Mouse (Mus musculus) fat pad, adult 2 months (tissue): ENCODE results near the gene 4930503B20Rik.

Experiments used
- DNase-seq: peaks from one replicate; pipeline ENCODE4 v3.0.0-alpha.2; 2011; ENCODE audit warnings: low read depth, low spot score; ENCODE audit errors: extremely low read depth

The 4930503B20Rik gene

GRCm38 (mm10) chr3:146652431-146652830 is 1.3 kb upstream of the 4930503B20Rik start:
- DNase-seq = no peak

- no peak for DNase-seq
These were observed 401 bp downstream of the 4930503B20Rik start for GRCm38 (mm10) chr3:146650716-146651115.

DNA sequence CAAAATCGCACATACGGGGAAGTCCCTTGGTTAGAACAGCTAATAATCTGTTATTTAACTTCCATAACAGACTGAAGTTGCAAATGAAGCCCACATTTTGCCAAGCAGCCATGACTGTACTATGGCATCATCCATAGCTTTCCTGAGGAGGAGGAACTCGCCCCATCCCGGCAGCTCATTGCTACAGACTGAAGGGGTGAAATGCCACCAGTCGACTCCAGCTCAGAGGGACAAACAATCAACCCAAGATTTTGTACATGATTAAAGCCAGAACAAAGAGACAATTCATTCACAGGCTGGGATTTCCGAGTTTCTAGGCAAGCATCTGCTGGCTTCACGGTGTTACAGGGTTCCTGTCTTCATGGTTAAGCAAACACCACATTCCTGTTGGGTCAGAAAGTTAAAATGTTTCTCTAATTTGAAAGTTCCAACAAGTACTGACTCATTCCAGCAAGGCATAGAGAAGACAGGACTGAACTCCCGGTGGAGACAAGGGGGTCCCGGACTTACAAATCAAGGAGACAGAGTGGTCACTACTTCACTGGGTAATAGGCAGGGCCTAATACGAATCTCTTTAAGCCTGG is 1.7 kb downstream of the 4930503B20Rik start:
- no peak for DNase-seq

GRCm38 (mm10) chr3:146641818-146642427 is 9.2 kb downstream of the 4930503B20Rik start:
- DNase-seq = no peak

DNA sequence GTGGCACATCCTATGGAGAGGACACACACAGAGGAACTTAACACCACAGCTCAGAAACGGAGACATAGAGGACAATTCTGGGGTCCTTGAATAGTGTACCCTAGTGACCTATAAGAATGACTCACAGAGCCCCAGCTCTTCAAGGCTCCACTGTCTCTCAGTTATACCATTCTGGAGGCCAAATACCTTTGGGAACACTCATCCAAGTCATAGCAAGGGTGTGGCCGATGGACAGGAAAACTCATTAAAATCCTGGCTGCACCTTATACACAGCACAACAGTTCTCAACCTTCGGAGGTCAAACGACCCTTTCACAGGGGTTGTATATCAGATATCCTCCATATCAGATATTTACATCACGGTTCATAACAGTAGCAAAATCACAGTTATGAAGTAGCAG is 18.6 kb downstream of the 4930503B20Rik start:
- no peak for DNase-seq

DNA sequence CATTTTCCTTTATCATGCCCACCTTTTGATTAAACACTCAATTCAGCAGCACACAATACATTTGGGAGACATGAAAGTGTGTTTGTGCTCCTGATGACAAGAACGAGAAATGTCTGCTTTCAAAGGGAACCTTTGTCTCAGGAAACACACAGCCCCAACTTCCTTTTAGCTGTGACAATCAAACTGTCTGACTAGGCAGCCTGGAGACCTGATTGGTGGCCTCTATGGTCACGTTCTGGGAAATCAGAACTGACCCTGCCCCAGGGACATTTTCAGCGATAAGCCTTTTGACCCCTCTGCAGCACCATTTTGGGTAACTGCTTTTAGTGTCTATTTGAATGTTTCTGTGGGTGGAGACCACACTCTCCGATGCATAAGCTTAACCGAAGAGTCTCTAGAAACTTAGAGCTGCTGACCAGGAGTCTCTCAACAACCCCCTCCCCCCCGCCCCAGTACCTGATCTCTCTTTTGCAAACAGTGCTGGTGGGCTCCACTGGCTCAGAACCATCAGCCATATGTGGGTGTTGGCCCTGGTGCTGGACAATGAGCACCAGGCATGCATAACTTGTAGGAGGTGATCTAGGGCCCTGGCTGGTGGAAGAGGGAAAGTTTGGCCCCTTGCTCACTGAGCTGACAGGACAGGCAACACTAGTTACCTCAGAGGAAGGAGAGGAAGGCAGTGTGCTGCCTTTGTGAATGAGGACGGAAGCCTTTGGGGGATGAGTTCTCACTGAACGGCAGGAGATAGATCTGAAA is 22.7 kb downstream of the 4930503B20Rik start:
- no peak for DNase-seq

GRCm38 (mm10) chr3:146625766-146626165 is 25.4 kb downstream of the 4930503B20Rik start:
- no peak for DNase-seq

DNA sequence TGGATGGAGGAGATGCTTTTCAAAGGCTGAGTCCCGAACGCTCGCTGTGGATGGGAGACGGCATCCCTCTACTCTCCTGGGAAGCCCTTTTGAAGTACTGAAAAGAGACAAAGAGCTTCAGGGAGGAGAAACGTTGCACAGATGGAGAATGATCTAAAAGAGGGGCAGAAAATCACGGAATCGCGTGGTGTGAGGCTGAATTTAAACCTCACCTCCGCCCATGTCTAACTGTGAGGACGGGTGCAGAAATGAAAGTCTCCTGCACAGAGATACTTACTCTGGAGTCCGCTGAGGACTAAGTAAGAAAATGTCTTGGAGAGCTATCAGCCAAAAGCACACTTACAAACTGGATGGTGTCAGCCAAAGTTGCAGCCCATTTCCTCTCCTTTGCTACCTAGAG is 29.2 kb downstream of the 4930503B20Rik start:
- no peak for DNase-seq

DNA sequence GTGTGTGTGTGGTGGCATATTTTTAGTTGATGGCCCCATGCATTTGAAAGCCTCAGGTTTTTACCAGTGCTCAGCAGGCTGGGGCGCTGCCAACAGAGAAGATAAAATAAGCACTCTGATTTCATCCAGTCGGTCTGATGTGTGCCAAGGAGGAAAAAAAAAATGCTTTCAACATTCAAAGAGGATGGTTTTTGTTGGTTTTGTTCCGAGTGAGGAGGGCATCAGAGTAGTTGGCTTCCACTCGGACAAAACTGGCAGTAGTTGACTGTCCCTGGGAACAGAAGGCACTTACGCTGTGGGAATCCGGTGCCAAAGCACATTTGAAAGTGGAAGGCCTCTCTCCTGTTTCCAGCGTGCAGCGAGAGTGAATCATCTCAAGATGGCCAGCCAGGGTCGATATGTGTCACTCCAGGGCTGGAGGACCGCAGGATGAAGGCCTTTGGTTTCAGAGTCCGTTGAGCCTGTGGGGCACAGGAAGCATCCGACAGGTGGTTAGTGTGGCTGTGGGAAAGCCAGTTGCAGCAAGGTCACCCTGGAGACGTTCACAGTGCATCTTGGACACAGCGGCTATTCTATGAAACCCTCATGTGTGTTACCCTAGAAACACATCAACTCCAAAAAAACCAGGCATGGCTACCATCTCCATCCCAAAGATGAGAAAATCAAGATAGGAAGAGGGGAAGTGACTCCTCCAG is 30.4 kb downstream of the 4930503B20Rik start:
- DNase-seq = no peak

DNA sequence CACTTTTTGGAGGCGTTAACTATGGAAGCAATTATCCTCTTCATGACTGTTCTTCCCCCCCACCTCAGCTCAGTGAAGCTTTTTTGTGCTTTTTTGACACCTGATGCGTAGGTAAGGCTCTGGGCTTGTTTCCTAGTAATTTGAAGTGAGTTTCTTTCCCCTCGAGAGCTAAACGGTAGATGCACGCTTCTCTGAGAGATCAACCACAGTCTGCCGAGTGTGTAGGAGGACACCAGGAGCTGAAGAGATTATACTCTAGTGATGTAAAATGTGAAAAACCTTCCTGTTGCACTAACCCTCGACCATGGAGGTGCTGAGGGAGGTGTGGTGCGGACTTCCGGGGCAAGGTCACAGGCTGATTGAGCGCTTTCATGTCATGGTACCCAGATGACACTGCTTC is 31.0 kb downstream of the 4930503B20Rik start:
- DNase-seq = no peak

GRCm38 (mm10) chr3:146618357-146618756 is 32.8 kb downstream of the 4930503B20Rik start:
- DNase-seq = no peak

- DNase-seq = no peak
These were observed 33.2 kb downstream of the 4930503B20Rik start for GRCm38 (mm10) chr3:146617946-146618345.

DNA sequence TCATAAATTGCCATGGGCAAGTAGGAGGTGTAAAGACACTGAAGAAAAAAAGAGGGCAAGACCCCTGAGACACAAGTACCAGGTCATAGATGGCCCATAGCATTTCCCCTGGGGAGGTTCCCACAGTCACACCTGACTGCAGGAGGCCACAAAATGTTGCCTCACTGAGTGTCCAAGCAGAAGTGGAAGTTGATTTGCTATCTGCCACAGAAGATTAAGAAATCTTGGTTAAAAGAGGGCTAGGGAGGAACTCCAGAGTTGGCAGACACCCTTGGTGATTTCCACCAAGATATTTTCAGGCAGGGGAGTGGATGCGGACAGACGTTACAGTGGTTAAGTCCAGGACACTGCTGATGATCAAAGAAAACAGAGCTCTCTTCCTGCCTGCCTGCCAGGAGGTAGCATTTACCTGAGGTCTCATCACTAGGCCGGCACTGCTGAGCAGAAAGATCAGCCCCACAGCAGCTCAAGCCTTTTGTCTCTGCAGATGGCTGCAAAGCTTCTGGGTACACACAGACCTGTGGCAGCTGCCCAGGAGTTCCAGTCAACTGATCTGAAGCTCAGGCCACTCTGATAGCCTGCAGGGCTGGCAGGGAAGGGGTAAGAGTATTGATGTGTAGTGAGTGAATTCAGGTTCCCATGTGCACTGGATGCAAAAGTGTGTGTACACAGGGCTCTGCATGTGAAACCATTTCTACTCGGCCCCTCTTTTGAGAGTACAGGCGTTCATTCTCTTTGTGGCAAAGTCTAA is 34.4 kb downstream of the 4930503B20Rik start:
- DNase-seq = no peak

DNA sequence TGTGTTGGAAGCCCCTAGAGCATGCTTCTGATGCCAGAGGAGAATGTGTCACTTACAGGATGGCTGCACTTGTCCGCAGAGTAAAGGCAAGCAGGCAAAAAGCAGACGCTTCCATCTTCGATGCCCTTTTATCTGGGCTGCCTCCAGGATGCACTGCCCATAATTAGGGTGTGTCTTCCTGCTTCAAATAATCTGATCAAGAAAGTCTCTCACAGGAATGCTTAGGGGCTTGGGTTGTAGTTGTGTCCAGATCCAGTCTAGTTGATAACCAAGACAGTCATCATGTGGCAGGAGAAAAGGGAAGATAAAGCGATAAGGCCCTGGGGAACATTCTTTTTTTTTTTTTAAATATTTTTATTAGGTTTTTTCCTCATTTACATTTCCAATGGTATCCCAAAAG is 35.6 kb downstream of the 4930503B20Rik start, which contains the start of gene Dnase2b:
Dnase2b (minus strand) TSS at position 101 of the 400 bp plus-strand sequence.
- DNase-seq = no peak

- DNase-seq = no peak
These were observed 39.3 kb downstream of the 4930503B20Rik start for GRCm38 (mm10) chr3:146611821-146612220.

DNA sequence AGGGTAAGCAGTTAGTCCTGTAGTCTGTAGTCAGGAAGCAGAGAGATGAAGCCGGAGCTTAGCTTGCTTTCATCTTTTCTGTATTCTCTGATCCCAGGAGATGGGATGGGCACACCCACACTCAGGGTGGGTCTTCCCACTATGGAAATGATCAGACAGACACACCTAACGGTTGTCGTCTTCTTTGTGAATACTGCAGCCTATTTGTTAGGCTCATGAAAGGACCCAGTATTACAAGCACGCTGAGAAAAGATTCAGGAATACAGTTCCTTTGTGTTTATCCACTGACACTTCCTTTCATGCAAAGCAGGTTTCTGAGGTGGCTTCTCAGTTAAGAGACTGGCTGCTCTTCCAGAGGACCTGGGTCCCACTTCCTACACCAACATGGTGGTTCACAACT is 39.9 kb downstream of the 4930503B20Rik start:
- no peak for DNase-seq

DNA sequence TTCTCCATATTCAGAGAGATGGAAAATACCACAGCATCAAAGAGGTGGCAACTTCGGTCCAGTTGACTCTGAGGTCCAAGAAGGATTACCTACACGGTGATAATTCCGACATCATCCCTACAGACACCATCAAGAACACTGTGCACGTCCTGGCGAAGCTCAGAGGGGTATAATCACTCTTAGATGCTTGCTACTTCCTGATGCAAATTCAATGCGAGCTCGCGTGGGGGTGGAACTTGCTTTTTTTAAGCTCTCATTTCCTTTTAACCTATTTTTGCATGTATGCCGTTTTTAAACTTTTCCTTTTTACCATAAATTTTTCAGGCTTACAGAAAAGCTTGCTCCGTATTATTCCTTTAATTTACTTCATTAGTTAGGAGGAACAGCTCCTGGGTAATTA is 40.8 kb downstream of the 4930503B20Rik start:
- no peak for DNase-seq

DNA sequence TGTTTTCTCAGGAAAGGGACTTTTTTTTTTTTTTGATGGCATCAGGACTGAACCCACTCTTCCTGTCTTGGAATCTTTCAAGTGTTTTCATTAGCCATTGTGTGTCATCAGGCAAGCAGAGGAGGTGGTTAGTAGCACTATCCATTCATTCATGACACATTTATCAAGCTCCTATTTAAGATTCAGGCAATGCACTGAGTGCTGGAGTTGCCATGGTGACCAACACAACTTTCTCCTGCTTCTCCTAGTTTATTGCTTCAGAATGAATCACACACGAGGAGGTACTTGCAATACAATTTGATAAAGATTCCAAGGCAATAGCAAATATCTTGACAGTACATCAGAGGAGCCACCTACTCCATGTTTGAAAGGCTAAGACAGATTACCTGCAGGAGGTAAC is 43.7 kb downstream of the 4930503B20Rik start:
- DNase-seq = no peak

DNA sequence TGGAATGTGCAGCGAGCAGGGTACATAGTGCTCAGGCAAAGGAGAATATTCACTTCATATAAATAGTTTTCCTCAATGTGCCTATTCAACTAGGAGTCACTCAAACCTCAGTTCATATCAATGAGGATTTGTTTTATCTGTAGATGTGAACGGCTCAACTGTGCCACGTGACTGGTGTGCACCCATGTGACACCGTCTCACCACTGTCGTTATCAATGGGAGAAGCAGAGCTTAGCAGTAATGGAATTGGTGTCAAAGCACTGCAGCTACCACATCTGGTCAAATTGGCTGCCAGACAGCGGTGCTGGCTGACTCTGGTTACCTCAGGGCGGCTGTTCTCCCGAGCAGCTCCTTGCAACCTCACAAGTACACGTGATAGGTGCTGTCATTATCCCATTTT is 46.5 kb downstream of the 4930503B20Rik start:
- DNase-seq = no peak

DNA sequence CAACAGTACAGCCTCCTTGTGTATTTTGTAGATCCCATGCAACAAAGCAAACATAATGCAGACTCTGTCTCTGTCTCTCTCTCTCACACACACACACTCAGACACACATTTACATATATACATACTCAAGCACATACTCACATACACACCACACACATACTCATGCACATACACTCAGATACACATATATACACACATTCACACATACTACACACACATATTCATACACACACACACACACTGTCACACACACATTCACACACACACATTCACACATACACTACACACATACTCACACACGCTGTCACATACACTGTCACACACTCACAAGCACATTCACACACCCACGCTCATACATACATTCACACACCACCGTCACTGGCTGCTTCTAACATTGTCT is 48.6 kb downstream of the 4930503B20Rik start:
- DNase-seq = no peak

GRCm38 (mm10) chr3:146601205-146601604 is 49.9 kb downstream of the 4930503B20Rik start:
- DNase-seq = no peak
